In genomic region chr9:22469643-22470042, GRCm38 (mm10) we compare ENCODE assay signal across 8 mouse cellular contexts. TPM values are rescaled to one million over a fixed set of nuclear protein-coding genes. Genes with fewer than 3 reads are reported as not detected.
DNase-seq lines count a peak whose midpoint lies in the region; ATAC-seq lines count a peak whose summit lies in the region.

TSS of gene Rp9 (minus strand) at chr9:22469743.

- H3K36me3 ChIP-seq in midbrain, embryonic 15.5 days (replicated peaks) = no peaks in the 10 kb centered on the region

- peak within 1 kb of the TSS; percentile 60 for H3K4me3 ChIP-seq in brown adipose tissue, adult 24 weeks (ENCODE audit: insufficient read depth, low read depth, low read length)
- peak within 1 kb of the TSS; percentile 87 for H3K4me3 ChIP-seq in midbrain, embryonic 15.5 days

- peak within 1 kb of the TSS; percentile 47 for H3K27ac ChIP-seq in brown adipose tissue, adult 24 weeks (replicated peaks; ENCODE audit: low read depth, low read length)
- H3K27ac ChIP-seq in midbrain, embryonic 15.5 days = peak within 1 kb of the TSS; percentile 94

- H3K4me1 ChIP-seq in brown adipose tissue, adult 24 weeks (ENCODE audit: control insufficient read depth, insufficient read depth, insufficient read length, low read length) = 0 out of 2 replicates have a peak, but pooled peaks cover 3% of the 10 kb centered on the region
- peaks cover 7% of the 10 kb centered on the region for H3K4me1 ChIP-seq in midbrain, embryonic 15.5 days

- WGBS in midbrain, embryonic 15.5 days = 85% methylated on average over 3 of the region's 3 CpGs

- no peaks in the 10 kb centered on the region for H3K27me3 ChIP-seq in midbrain, embryonic 15.5 days (replicated peaks)

- H3K9me3 ChIP-seq in midbrain, embryonic 15.5 days = no peaks in the 10 kb centered on the region

- H3K4me2 ChIP-seq in midbrain, embryonic 15.5 days = peak within 1 kb of the TSS; percentile 63

- no peak for ATAC-seq in midbrain, embryonic 15.5 days (replicated peaks)

- DNase-seq in layer of hippocampus, adult 8-10 months (ENCODE audit: low spot score in 2 of 2) = no peak
- no peak for DNase-seq in layer of hippocampus, adult 9-10 months (ENCODE audit: low spot score)
- DNase-seq in heart, adult 8-10 months (ENCODE audit: low spot score) = no peak
- no peak for DNase-seq in layer of hippocampus, postnatal 25 days (ENCODE audit: extremely low spot score in 1 of 2, low spot score in 1 of 2)
- DNase-seq in frontal cortex, postnatal 10 days (ENCODE audit: low spot score in 2 of 2) = no peak
- DNase-seq in spleen, postnatal 36 days (ENCODE audit: low spot score in 2 of 2) = no peak

- peak within 1 kb of the TSS; percentile 95 for H3K9ac ChIP-seq in midbrain, embryonic 15.5 days

RNA-seq across cellular contexts. Expression of gene Rp9, which starts in this region (rescaled TPM):
- total RNA-seq in layer of hippocampus, adult 8-10 months (2022) = 10 to 100 TPM; 31.6 to 41.5 (median 34.7) TPM
- polyA plus RNA-seq in brown adipose tissue, adult 24 weeks (2012; ENCODE audit: insufficient read depth, insufficient read length, missing spikeins) = 39.2 and 55.5 TPM in 2 replicates
- total RNA-seq in heart, adult 8-10 months (2022) = 10 to 100 TPM; 41.3 to 47.6 (median 45.0) TPM
- total RNA-seq in layer of hippocampus, postnatal 25 days (2021) = 10 to 100 TPM; 29.2 to 32.4 TPM
- 70.9 TPM in 2 replicates for polyA plus RNA-seq in midbrain, embryonic 15.5 days (2015; fragmentation: Nextera tagmentation; extraction: Ambion mirVana)
